Mouse (Mus musculus) neural tube, embryonic 15.5 days (tissue): Measurements from ENCODE around the gene Txndc16. TPM values are rescaled to one million over a fixed set of nuclear protein-coding genes. Genes with fewer than 3 reads are reported as not detected.

Experiments
- polyA plus RNA-seq: library from polyadenylated mRNA; unstranded; fragments of >200 nt; fragmentation: Nextera tagmentation; extraction: Ambion mirVana; gene quantifications from 2 replicates; pipeline ENCODE4 v1.2.1, GENCODE M21; 2015

Gene Txndc16
- polyA plus RNA-seq, 1 experiment from 2014 or later, result 36.2 TPM

Other genes starting within 250 kb of the Txndc16 start
- 1.7 and 2.1 TPM in 2 replicates for gene Ptger2, start 232.1 kb downstream of the Txndc16 start, polyA plus RNA-seq
- gene Gpr137c, start 611 bp downstream of the Txndc16 start, polyA plus RNA-seq, result 11.7 and 12.9 TPM in 2 replicates
- 19.8 and 20.1 TPM in 2 replicates for gene Ero1l, start 98.4 kb upstream of the Txndc16 start, polyA plus RNA-seq
- 148 and 153 TPM in 2 replicates for gene Psmc6, start 109.5 kb upstream of the Txndc16 start, polyA plus RNA-seq
- 68.0 and 68.8 TPM in 2 replicates for gene Styx, start 130.8 kb upstream of the Txndc16 start, polyA plus RNA-seq
- 29.4 and 32.6 TPM in 2 replicates for gene Gnpnat1, start 184.6 kb upstream of the Txndc16 start, polyA plus RNA-seq